Comparison of ENCODE assay signal across 17 mouse cellular contexts in the genomic region with DNA sequence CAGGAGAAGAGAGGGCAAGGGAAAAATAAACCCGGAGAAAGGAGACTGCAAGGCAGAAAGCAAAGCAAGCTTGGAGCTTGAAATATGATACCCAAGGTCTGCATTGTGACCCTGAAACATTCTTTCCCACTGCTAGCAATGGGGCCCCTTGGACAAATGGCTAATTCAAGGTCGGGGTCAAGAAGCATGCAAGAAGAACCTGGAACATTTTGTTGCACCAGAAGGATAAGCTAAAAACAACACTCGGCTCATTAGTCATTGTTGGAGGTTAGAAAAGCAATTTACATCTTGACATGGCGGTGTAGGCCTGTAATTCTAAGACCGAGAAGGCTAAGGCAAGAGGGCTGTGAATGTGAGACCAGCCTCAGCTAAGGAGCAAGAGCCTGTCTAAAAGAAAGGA. TPM values are rescaled to one million over a fixed set of nuclear protein-coding genes. Genes with fewer than 3 reads are reported as not detected.
DNase-seq lines count a peak whose midpoint lies in the region; ATAC-seq and TF ChIP-seq lines count a peak whose summit lies in the region.
"Had no signal": no experiment of that assay in that cellular context is flagged by ENCODE, and none has a peak within 500 bp of the region (broad histone marks: within the 10 kb centered on the region; RNA-seq: fewer than 3 reads in every experiment).

No protein-coding gene starts in this region.

- H3K27ac ChIP-seq in heart, embryonic 12.5 days (ENCODE audit: poor library complexity, severe bottlenecking): peak overlapping the region; percentile 38; the same call in 1 of the 2 replicates
- no peak overlapping the region; the same call in 1 of the 2 replicates for H3K27ac ChIP-seq in lung, embryonic 14.5 days (ENCODE audit: low read depth)
- no peak overlapping the region for H3K27ac ChIP-seq in lung, postnatal 0 days (ENCODE audit: low read length)
- H3K27ac ChIP-seq in embryonic facial prominence, embryonic 11.5 days (replicated peaks; ENCODE audit: low read depth, low read length): no peak overlapping the region
- peak overlapping the region; percentile 73 for H3K27ac ChIP-seq in limb, embryonic 12.5 days
- H3K27ac ChIP-seq: hindbrain, embryonic 10.5 days; hindbrain, postnatal 0 days; limb, embryonic 13.5 days; liver, embryonic 13.5 days; midbrain, embryonic 13.5 days; neural tube, embryonic 12.5 days had no signal

- no peak for TF ChIP-seq CTCF in lung, embryonic 14.5 days (IDR thresholded peaks at IDR 0.05; ENCODE audit: low read depth)
- no peak for TF ChIP-seq CTCF in lung, postnatal 0 days (IDR thresholded peaks at IDR 0.05)

- no peak for TF ChIP-seq EP300 in lung, postnatal 0 days (IDR thresholded peaks at IDR 0.05)

- ATAC-seq in heart, embryonic 12.5 days (ENCODE audit: insufficient number of reproducible peaks, low FRiP score): no peak
- ATAC-seq in lung, embryonic 14.5 days (ENCODE audit: insufficient read depth): no peak
- no peak for ATAC-seq in lung, postnatal 0 days
- no peak for ATAC-seq in embryonic facial prominence, embryonic 11.5 days (replicated peaks; ENCODE audit: insufficient number of reproducible peaks, low FRiP score, low TSS enrichment, low read depth)
- ATAC-seq in limb, embryonic 12.5 days (ENCODE audit: insufficient number of reproducible peaks, insufficient read depth, low FRiP score, low TSS enrichment, low read depth): no peak
- ATAC-seq: hindbrain, postnatal 0 days; midbrain, embryonic 13.5 days had no signal

- peaks cover 9% of the 10 kb centered on the region for H3K4me1 ChIP-seq in heart, embryonic 12.5 days (replicated peaks)
- H3K4me1 ChIP-seq in lung, embryonic 14.5 days (ENCODE audit: insufficient read depth): 0 out of 2 replicates have a peak, but pooled peaks cover 3% of the 10 kb centered on the region
- no peaks in the 10 kb centered on the region for H3K4me1 ChIP-seq in lung, postnatal 0 days (ENCODE audit: insufficient read depth, low read depth, low read length)
- no peaks in the 10 kb centered on the region; the same call in 1 of the 2 replicates for H3K4me1 ChIP-seq in embryonic facial prominence, embryonic 11.5 days (ENCODE audit: control insufficient read depth, insufficient read depth, low read length)
- peaks cover 8% of the 10 kb centered on the region; the same call in 1 of the 2 replicates for H3K4me1 ChIP-seq in limb, embryonic 12.5 days (replicated peaks)
- H3K4me1 ChIP-seq: liver, embryonic 13.5 days; midbrain, embryonic 13.5 days; neural tube, embryonic 12.5 days had no signal

- H3K4me3 ChIP-seq in heart, embryonic 12.5 days: no peak overlapping the region
- no peak overlapping the region for H3K4me3 ChIP-seq in lung, embryonic 14.5 days (ENCODE audit: low read depth, low read length)
- H3K4me3 ChIP-seq in lung, postnatal 0 days (ENCODE audit: low read depth, low read length): no peak overlapping the region
- no peak overlapping the region for H3K4me3 ChIP-seq in embryonic facial prominence, embryonic 11.5 days (ENCODE audit: low read depth, low read length)
- no peak overlapping the region for H3K4me3 ChIP-seq in limb, embryonic 12.5 days (replicated peaks)
- H3K4me3 ChIP-seq: hindbrain, embryonic 10.5 days; limb, embryonic 13.5 days; liver, embryonic 13.5 days; midbrain, embryonic 13.5 days; neural tube, embryonic 12.5 days had no signal

- no peak for DNase-seq in heart, adult 8-10 months (ENCODE audit: low spot score)
- DNase-seq in lung, embryonic 14.5 days: peak; percentile 59
- DNase-seq in lung, postnatal 0 days (ENCODE audit: low spot score): no peak
- DNase-seq in embryonic facial prominence, embryonic 11.5 days (ENCODE audit: low spot score): peak; percentile 46
- no peak for DNase-seq in layer of hippocampus, postnatal 10 days (ENCODE audit: low spot score in 2 of 2)
- DNase-seq: cerebellum, adult 8-10 months; liver, embryonic 13.5 days; lung, postnatal 10 days; spleen, adult 18-20 months; thymus, postnatal 36 days had no signal

- H3K9ac ChIP-seq in heart, embryonic 12.5 days: no peak overlapping the region
- no peak overlapping the region for H3K9ac ChIP-seq in lung, embryonic 14.5 days
- no peak overlapping the region for H3K9ac ChIP-seq in lung, postnatal 0 days (replicated peaks; ENCODE audit: low read depth)
- H3K9ac ChIP-seq in embryonic facial prominence, embryonic 11.5 days (replicated peaks; ENCODE audit: low read length): no peak overlapping the region
- no peak overlapping the region for H3K9ac ChIP-seq in limb, embryonic 12.5 days (replicated peaks)
- H3K9ac ChIP-seq: limb, embryonic 13.5 days; liver, embryonic 13.5 days; midbrain, embryonic 13.5 days; neural tube, embryonic 12.5 days had no signal

- H3K27me3 ChIP-seq in heart, embryonic 12.5 days (replicated peaks): no peaks in the 10 kb centered on the region
- H3K27me3 ChIP-seq in lung, embryonic 14.5 days (ENCODE audit: insufficient read depth, low read length): no peaks in the 10 kb centered on the region
- H3K27me3 ChIP-seq in lung, postnatal 0 days (replicated peaks; ENCODE audit: insufficient read depth, low read length): no peaks in the 10 kb centered on the region
- no peaks in the 10 kb centered on the region for H3K27me3 ChIP-seq in embryonic facial prominence, embryonic 11.5 days (ENCODE audit: control insufficient read depth, insufficient read depth, low read length)
- no peaks in the 10 kb centered on the region for H3K27me3 ChIP-seq in limb, embryonic 12.5 days
- H3K27me3 ChIP-seq: limb, embryonic 13.5 days; liver, embryonic 13.5 days; midbrain, embryonic 13.5 days; neural tube, embryonic 12.5 days had no signal

- WGBS in heart, embryonic 12.5 days: 41% methylated on average over 5 of the region's 5 CpGs
- WGBS in lung, embryonic 14.5 days: 32% methylated on average over 5 of the region's 5 CpGs
- 48% methylated on average over 5 of the region's 5 CpGs for WGBS in lung, postnatal 0 days
- WGBS in embryonic facial prominence, embryonic 11.5 days: 42% methylated on average over 5 of the region's 5 CpGs
- 41% methylated on average over 5 of the region's 5 CpGs for WGBS in limb, embryonic 12.5 days

- no peak overlapping the region for H3K4me2 ChIP-seq in heart, embryonic 12.5 days
- no peak overlapping the region for H3K4me2 ChIP-seq in lung, embryonic 14.5 days
- H3K4me2 ChIP-seq in lung, postnatal 0 days (replicated peaks; ENCODE audit: low read depth, low read length): no peak overlapping the region
- H3K4me2 ChIP-seq in embryonic facial prominence, embryonic 11.5 days (ENCODE audit: low read depth, low read length): no peak overlapping the region
- no peak overlapping the region for H3K4me2 ChIP-seq in limb, embryonic 12.5 days
- H3K4me2 ChIP-seq: limb, embryonic 13.5 days; liver, embryonic 13.5 days; midbrain, embryonic 13.5 days; neural tube, embryonic 12.5 days had no signal

- no peaks in the 10 kb centered on the region for H3K36me3 ChIP-seq in heart, embryonic 12.5 days
- H3K36me3 ChIP-seq in lung, embryonic 14.5 days (ENCODE audit: insufficient read depth): no peaks in the 10 kb centered on the region
- H3K36me3 ChIP-seq in lung, postnatal 0 days (ENCODE audit: insufficient read depth, low read length): no peaks in the 10 kb centered on the region
- H3K36me3 ChIP-seq in embryonic facial prominence, embryonic 11.5 days (replicated peaks; ENCODE audit: control insufficient read depth, insufficient read depth, low read depth, low read length): no peaks in the 10 kb centered on the region
- H3K36me3 ChIP-seq in limb, embryonic 12.5 days: no peaks in the 10 kb centered on the region
- H3K36me3 ChIP-seq: hindbrain, embryonic 10.5 days; limb, embryonic 13.5 days; liver, embryonic 13.5 days; midbrain, embryonic 13.5 days; neural tube, embryonic 12.5 days had no signal

- no peaks in the 10 kb centered on the region for H3K9me3 ChIP-seq in heart, embryonic 12.5 days (replicated peaks)
- H3K9me3 ChIP-seq in lung, embryonic 14.5 days (ENCODE audit: low read depth, low read length): no peaks in the 10 kb centered on the region
- H3K9me3 ChIP-seq in lung, postnatal 0 days (ENCODE audit: low read length): no peaks in the 10 kb centered on the region
- no peaks in the 10 kb centered on the region for H3K9me3 ChIP-seq in embryonic facial prominence, embryonic 11.5 days (replicated peaks; ENCODE audit: control insufficient read depth, low read length)
- no peaks in the 10 kb centered on the region for H3K9me3 ChIP-seq in limb, embryonic 12.5 days
- H3K9me3 ChIP-seq: hindbrain, embryonic 10.5 days; limb, embryonic 13.5 days; liver, embryonic 13.5 days; midbrain, embryonic 13.5 days; neural tube, embryonic 12.5 days had no signal

RNA-seq across cellular contexts. Expression of gene Hprt, which starts 51.7 kb away (rescaled TPM):
- polyA plus RNA-seq in heart, embryonic 12.5 days (2016; fragmentation: Nextera tagmentation; extraction: Ambion mirVana): 179 and 190 TPM in 2 replicates
- total RNA-seq in heart, adult 8-10 months (2022): 10 to 100 TPM; 50.1 to 58.0 (median 53.9) TPM
- 157 and 176 TPM in 2 replicates for polyA plus RNA-seq in lung, embryonic 14.5 days (2014; fragmentation: Nextera tagmentation; extraction: Ambion mirVana)
- 127 and 133 TPM in 2 replicates for polyA plus RNA-seq in lung, postnatal 0 days (2015; fragmentation: Nextera tagmentation; extraction: Ambion mirVana)
- 84.5 and 85.6 TPM in 2 replicates for polyA plus RNA-seq in embryonic facial prominence, embryonic 11.5 days (2014; fragmentation: Nextera tagmentation; extraction: Ambion mirVana)
- 71.9 and 76.9 TPM in 2 replicates for polyA plus RNA-seq in limb, embryonic 12.5 days (2016; fragmentation: Nextera tagmentation; extraction: Ambion mirVana)
- total RNA-seq in layer of hippocampus, postnatal 10 days (2021): 100 to 1,000 TPM; 118 to 122 TPM

Comparison
In these comparisons a context has a peak if more than half of its experiments do, and no peak if none do; other contexts are left out.
1. DNase-seq: peak in lung, embryonic 14.5 days (single experiment) and embryonic facial prominence, embryonic 11.5 days (single experiment); none in heart, adult 8-10 months (single experiment), lung, postnatal 0 days (single experiment) and layer of hippocampus, postnatal 10 days (0 of 2).
2. H3K27ac ChIP-seq: peak in heart, embryonic 12.5 days (single experiment) and limb, embryonic 12.5 days (single experiment); none in lung, embryonic 14.5 days (single experiment), lung, postnatal 0 days (single experiment) and embryonic facial prominence, embryonic 11.5 days (single experiment).